Mouse (Mus musculus) lung, postnatal 0 days (tissue): ENCODE measurements around the gene Zscan10.

Experiments used
- CTCF ChIP-seq: IDR thresholded peaks from 2 replicates; pipeline ENCODE4 v1.5.1; 2016; ENCODE audit warnings: antibody characterized with exemption, mild to moderate bottlenecking
- EP300 ChIP-seq: IDR thresholded peaks from 2 replicates; pipeline ENCODE4 v1.6.1; 2016; ENCODE audit warnings: antibody characterized with exemption, mild to moderate bottlenecking, control low read depth

DNA sequence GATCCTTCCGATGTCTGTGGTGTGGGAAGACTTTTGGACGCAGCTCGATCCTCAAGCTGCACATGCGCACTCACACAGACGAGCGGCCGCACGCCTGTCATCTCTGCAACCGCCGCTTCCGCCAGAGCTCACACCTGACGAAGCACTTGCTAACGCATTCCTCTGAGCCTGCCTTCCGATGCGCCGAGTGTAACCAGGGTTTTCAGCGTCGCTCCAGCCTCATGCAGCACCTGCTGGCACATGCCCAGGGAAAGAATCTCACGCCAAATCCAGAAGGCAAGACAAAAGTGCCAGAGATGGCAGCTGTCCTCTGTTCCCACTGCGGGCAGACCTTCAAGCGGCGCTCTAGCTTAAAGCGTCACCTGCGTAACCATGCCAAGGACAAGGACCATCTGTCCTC lies 9.0 kb downstream of the Zscan10 start:
- no peak for TF ChIP-seq CTCF
- no peak for TF ChIP-seq EP300
